Mouse (Mus musculus) embryo, embryonic 11 days (tissue): ENCODE measurements around the gene Pomt1.

Experiments
- DNase-seq: peaks from one replicate; pipeline ENCODE4 v3.0.0-alpha.2; 2015

Pomt1 gene

GRCm38 (mm10) chr2:32222057-32222456 is 14.3 kb upstream of the Pomt1 start:
- no peak for DNase-seq

- DNase-seq, result no peak
These were observed 957 bp upstream of the Pomt1 start for GRCm38 (mm10) chr2:32235433-32235832.

- peak; percentile 83 for DNase-seq
These were observed 534 bp downstream of the Pomt1 start for GRCm38 (mm10) chr2:32236760-32237487.

GRCm38 (mm10) chr2:32237571-32237970 is 1.2 kb downstream of the Pomt1 start:
- no peak for DNase-seq

GRCm38 (mm10) chr2:32238708-32239435 is 2.5 kb downstream of the Pomt1 start:
- DNase-seq, result no peak

GRCm38 (mm10) chr2:32240591-32240990 is 4.2 kb downstream of the Pomt1 start:
- no peak for DNase-seq

GRCm38 (mm10) chr2:32242986-32243385 is 6.6 kb downstream of the Pomt1 start:
- DNase-seq, result no peak

GRCm38 (mm10) chr2:32246741-32247140 is 10.4 kb downstream of the Pomt1 start:
- DNase-seq, result no peak

- no peak for DNase-seq
These were observed 12.3 kb downstream of the Pomt1 start for GRCm38 (mm10) chr2:32248377-32249361.

GRCm38 (mm10) chr2:32251791-32252527 is 15.6 kb downstream of the Pomt1 start:
- DNase-seq, result no peak

- no peak for DNase-seq
These were observed 16.3 kb downstream of the Pomt1 start for GRCm38 (mm10) chr2:32252658-32253057.

GRCm38 (mm10) chr2:32253352-32253751 is 17.0 kb downstream of the Pomt1 start:
- no peak for DNase-seq

- no peak for DNase-seq
These were observed 18.2 kb downstream of the Pomt1 start for GRCm38 (mm10) chr2:32254563-32254962.

- no peak for DNase-seq
These were observed 19.9 kb downstream of the Pomt1 start for GRCm38 (mm10) chr2:32256273-32256672.

- no peak for DNase-seq
These were observed 22.6 kb downstream of the Pomt1 start for GRCm38 (mm10) chr2:32258887-32259533.

GRCm38 (mm10) chr2:32259657-32260417 is 23.4 kb downstream of the Pomt1 start, which contains the start of gene Uck1:
Uck1 (minus strand) TSS chr2:32260159.
- DNase-seq, result peak; percentile 94

- DNase-seq, result peak; percentile 50
These were observed 24.2 kb downstream of the Pomt1 start for GRCm38 (mm10) chr2:32260635-32261034.

GRCm38 (mm10) chr2:32275823-32276222 is 39.4 kb downstream of the Pomt1 start:
- DNase-seq, result no peak

- no peak for DNase-seq
These were observed 45.9 kb downstream of the Pomt1 start for GRCm38 (mm10) chr2:32282289-32282688.

GRCm38 (mm10) chr2:32282727-32283126 is 46.3 kb downstream of the Pomt1 start:
- DNase-seq, result peak; percentile 74

GRCm38 (mm10) chr2:32283986-32284385 is 47.6 kb downstream of the Pomt1 start:
- no peak for DNase-seq
